Mouse (Mus musculus) lung, embryonic 14.5 days (tissue): ENCODE data around the gene BC003965. TPM values are rescaled to one million over a fixed set of nuclear protein-coding genes. Genes with fewer than 3 reads are reported as not detected.
A peak's percentile ranks its signal among the peaks of the same experiment; 100 is the strongest.

Experiments
- ATAC-seq: fragments of 200-750 bp; cut with Nextera tagmentation; 2 replicates; pipeline ENCODE4 v1.8.0; 2017; ENCODE audit warnings: mild to moderate bottlenecking, moderate TSS enrichment, moderate library complexity; ENCODE audit not compliant: insufficient read depth
- DNase-seq: peaks from one replicate; pipeline ENCODE4 v3.0.0-alpha.2; 2015
- H3K27ac ChIP-seq: fragments of 300-500 bp; sonication (generic); 2 replicates; pipeline ENCODE4 v1.5.1; 2014; ENCODE audit warnings: low read depth, mild to moderate bottlenecking, moderate library complexity
- H3K27me3 ChIP-seq: fragments of 300-500 bp; sonication (generic); 2 replicates; pipeline ENCODE4 v1.6.1; 2014; ENCODE audit warnings: low read length, control low read depth; ENCODE audit not compliant: insufficient read depth
- H3K36me3 ChIP-seq: fragments of 300-500 bp; sonication (generic); 2 replicates; pipeline ENCODE4 v1.6.1; 2014; ENCODE audit warnings: control low read depth; ENCODE audit not compliant: insufficient read depth
- H3K4me1 ChIP-seq: fragments of 300-500 bp; sonication (generic); 2 replicates; pipeline ENCODE4 v1.6.1; 2014; ENCODE audit warnings: antibody characterized with exemption, control low read depth; ENCODE audit not compliant: insufficient read depth
- H3K4me2 ChIP-seq: fragments of 300-500 bp; sonication (generic); 2 replicates; pipeline ENCODE4 v1.6.1; 2014; ENCODE audit warnings: mild to moderate bottlenecking
- H3K4me3 ChIP-seq: fragments of 300-500 bp; sonication (generic); 2 replicates; pipeline ENCODE4 v1.5.1; 2014; ENCODE audit warnings: low read depth, low read length
- H3K9ac ChIP-seq: fragments of 300-500 bp; sonication (generic); 2 replicates; pipeline ENCODE4 v1.6.1; 2014
- H3K9me3 ChIP-seq: fragments of 300-500 bp; sonication (generic); 2 replicates; pipeline ENCODE4 v1.6.1; 2016; ENCODE audit warnings: low read depth, low read length, control low read depth
- CTCF ChIP-seq: IDR thresholded peaks from 2 replicates; pipeline ENCODE4 v1.5.1; 2016; ENCODE audit warnings: antibody characterized with exemption, low read depth
- WGBS: fragments of 180-500 bp; shearing (Covaris S2); extraction: QIAGEN DNeasy Blood & Tissue Kit; methylation state at CpG from one replicate; pipeline ENCODE4 v1.1.7; 2014; 5-methylcytosine and 5-hydroxymethylcytosine counted together
- polyA plus RNA-seq: library from polyadenylated mRNA; unstranded; fragments of >200 nt; fragmentation: Nextera tagmentation; extraction: Ambion mirVana; gene quantifications from 2 replicates; pipeline ENCODE4 v1.2.1, GENCODE M21; 2014

The BC003965 gene
- polyA plus RNA-seq, 1 experiment from 2014 or later = 29.2 TPM

- 45% methylated on average over 6 of the region's 6 CpGs for whole genome bisulfite sequencing
- DNase-seq (no peak), ATAC-seq (no peak)
- Histone ChIP-seq H3K9ac (no peak overlapping the region), H3K36me3 (0 out of 2 replicates have a peak, but pooled peaks cover 7% of the 10 kb centered on the region), H3K9me3 (no peaks in the 10 kb centered on the region), H3K4me1 (no peaks in the 10 kb centered on the region), H3K4me2 (no peak overlapping the region), H3K27me3 (no peaks in the 10 kb centered on the region), H3K27ac (no peak overlapping the region), H3K4me3 (no peak overlapping the region)
- TF ChIP-seq CTCF = no peak
Measured at GRCm38 (mm10) chr17:25165970-25166671, 18.2 kb upstream of the BC003965 start.

DNA sequence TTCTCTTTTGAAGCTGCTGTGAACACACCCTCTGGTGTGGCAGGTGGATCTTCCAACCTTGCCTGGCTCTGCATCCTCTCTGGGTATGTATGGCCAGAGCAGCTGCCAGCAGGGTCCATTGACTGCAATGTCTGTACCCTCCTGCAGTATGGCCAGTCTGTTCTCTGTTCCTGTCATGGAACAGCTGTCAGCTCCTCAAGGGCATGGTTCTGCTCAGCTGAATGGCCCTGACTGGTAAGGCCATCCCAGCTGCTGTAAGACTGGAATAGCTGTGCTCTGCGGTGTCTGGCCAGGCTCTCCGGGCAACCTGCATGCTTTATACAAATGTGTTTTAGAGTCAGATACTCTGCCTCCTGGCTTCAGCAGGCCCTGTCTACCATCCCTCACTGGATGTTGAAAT, 14.6 kb upstream of the BC003965 start:
- TF ChIP-seq CTCF = no peak
- H3K27ac ChIP-seq = no peak overlapping the region
- DNase-seq (no peak), ATAC-seq (no peak)
- no peak overlapping the region for H3K4me3 ChIP-seq
- H3K9ac ChIP-seq = no peak overlapping the region
- H3K9me3 ChIP-seq = no peaks in the 10 kb centered on the region
- no peaks in the 10 kb centered on the region for H3K4me1 ChIP-seq
- H3K27me3 ChIP-seq = no peaks in the 10 kb centered on the region
- 92% methylated on average over 2 of the region's 2 CpGs for WGBS
- no peak overlapping the region for H3K4me2 ChIP-seq
- H3K36me3 ChIP-seq = no peaks in the 10 kb centered on the region

DNA sequence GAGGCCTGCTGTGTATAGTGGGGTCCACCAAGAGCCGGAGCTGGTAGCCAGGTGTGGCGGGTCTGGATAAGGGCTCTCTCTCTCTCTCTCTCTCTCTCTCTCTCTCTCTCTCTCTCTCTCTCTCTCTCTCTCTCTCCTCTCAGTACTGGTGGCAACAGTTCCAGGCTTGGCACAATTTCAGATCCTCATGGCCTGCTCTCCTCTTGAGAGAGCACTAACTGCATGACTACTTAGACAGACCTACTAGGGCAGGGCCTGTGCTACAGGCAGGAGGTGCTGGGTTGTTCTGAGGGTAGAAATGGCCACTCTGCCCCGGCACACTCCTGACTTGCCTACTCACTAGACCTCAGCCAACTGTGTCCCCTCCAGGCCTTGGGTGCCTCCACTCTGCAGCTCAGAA, 11.8 kb upstream of the BC003965 start:
- TF ChIP-seq CTCF = no peak
- 72% methylated on average over 3 of the region's 3 CpGs for WGBS
- Histone ChIP-seq H3K27ac (no peak overlapping the region), H3K4me3 (no peak overlapping the region), H3K27me3 (no peaks in the 10 kb centered on the region), H3K9ac (no peak overlapping the region), H3K9me3 (no peaks in the 10 kb centered on the region), H3K36me3 (no peaks in the 10 kb centered on the region), H3K4me1 (no peaks in the 10 kb centered on the region), H3K4me2 (no peak overlapping the region)
- ATAC-seq = no peak
- no peak for DNase-seq

GRCm38 (mm10) chr17:25175411-25175810, 8.9 kb upstream of the BC003965 start, which contains the start of gene Gm38655:
Gene Gm38655, minus strand, starts transcription at chr17:25175471.
- no peaks in the 10 kb centered on the region for H3K36me3 ChIP-seq
- peak within 1 kb of the TSS; percentile 77 for H3K27ac ChIP-seq
- H3K9ac ChIP-seq = no peak within 1 kb of the TSS
- peak; percentile 12; the same call in 1 of the 2 replicates for TF ChIP-seq CTCF
- H3K9me3 ChIP-seq = no peaks in the 10 kb centered on the region
- H3K4me1 ChIP-seq = no peaks in the 10 kb centered on the region
- H3K4me2 ChIP-seq = peak within 1 kb of the TSS; percentile 41
- WGBS = 52% methylated on average over 9 of the region's 9 CpGs
- peak; percentile 76 for DNase-seq
- no peak within 1 kb of the TSS for H3K4me3 ChIP-seq
- peak; percentile 84 for ATAC-seq
- H3K27me3 ChIP-seq = no peaks in the 10 kb centered on the region

DNA sequence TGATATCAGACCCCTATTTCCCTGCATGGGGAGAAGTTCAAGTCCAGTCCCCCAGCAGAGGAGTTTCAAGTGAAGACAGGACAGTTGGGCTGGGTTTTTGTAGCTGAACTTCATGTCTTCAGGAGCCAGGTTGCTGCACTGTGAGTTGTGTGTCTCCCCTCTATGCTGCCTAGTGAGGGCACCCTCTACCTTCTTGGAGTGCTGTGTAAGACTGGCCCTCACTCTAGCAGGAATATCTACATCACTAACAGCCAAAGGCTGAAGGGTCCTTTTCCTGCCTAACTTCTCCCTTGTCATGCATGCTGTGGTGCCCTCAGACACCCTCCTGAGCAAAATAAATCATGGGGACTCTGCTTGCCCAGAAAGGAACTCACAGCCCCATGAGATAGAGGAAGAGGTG, 1.1 kb upstream of the BC003965 start:
- ATAC-seq (no peak), DNase-seq (peak; percentile 8)
- Histone ChIP-seq H3K36me3 (peaks cover 12% of the 10 kb centered on the region), H3K9ac (peak overlapping the region; percentile 89; the same call in 1 of the 2 replicates), H3K4me3 (peak overlapping the region; percentile 96), H3K4me2 (peak overlapping the region; percentile 95), H3K27me3 (no peaks in the 10 kb centered on the region), H3K27ac (no peak overlapping the region), H3K4me1 (peaks cover 4% of the 10 kb centered on the region; the same call in 1 of the 2 replicates), H3K9me3 (no peaks in the 10 kb centered on the region)
- no peak for TF ChIP-seq CTCF

DNA sequence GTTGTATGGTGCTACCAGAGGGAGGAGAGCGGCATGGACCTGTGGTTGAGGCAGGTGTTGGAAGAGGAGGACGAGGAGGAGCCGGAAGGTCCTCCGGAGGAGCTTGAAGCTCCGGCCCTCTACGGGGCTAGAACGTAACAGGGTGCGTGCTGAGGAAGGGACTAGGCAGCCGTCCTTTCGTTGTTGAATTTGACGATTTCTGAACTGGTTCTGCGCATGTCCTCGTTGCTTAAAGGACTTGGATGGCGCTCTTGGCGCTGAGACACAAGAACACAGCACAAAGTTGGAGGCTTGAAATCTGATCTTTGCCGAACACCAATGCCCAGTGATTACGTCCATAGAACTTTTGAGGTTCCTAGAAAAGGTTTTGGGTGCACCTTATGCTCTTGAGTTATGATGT, 607 bp downstream of the BC003965 start:
- no peak for TF ChIP-seq CTCF
- H3K4me3 ChIP-seq = peak overlapping the region; percentile 96
- DNase-seq (no peak), ATAC-seq (peak; percentile 14; the same call in 1 of the 2 replicates)
- 7% methylated on average over 17 of the region's 17 CpGs for WGBS
- no peaks in the 10 kb centered on the region for H3K27me3 ChIP-seq
- H3K4me1 ChIP-seq = peaks cover 4% of the 10 kb centered on the region; the same call in 1 of the 2 replicates
- H3K4me2 ChIP-seq = peak overlapping the region; percentile 95
- peak overlapping the region; percentile 89 for H3K9ac ChIP-seq
- peaks cover 14% of the 10 kb centered on the region for H3K36me3 ChIP-seq
- H3K27ac ChIP-seq = no peak overlapping the region; the same call in 1 of the 2 replicates
- no peaks in the 10 kb centered on the region for H3K9me3 ChIP-seq

DNA sequence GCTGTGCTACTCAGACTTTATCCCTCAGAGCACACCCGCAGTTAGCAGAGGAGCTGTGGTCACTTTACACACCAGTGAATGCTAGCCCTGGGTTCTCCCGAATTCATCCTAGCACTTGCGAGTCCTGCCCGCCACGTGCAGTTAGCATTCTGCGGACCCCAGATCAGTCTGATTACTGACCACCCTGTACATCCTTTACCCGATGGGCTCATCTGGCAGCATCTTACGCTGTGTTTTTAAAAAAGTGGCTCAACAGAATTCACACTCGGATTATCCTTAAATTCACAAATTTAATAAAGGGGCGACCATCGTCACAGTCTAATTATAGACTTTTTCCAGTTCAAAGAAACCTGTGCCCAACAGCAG, 3.4 kb downstream of the BC003965 start:
- H3K4me3 ChIP-seq = peak overlapping the region; percentile 95
- no peak for DNase-seq

More for the DNA sequence above, 3.4 kb downstream of the BC003965 start:
- WGBS = 6% methylated on average over 11 of the region's 11 CpGs
- no peak for TF ChIP-seq CTCF
- Histone ChIP-seq H3K27me3 (no peaks in the 10 kb centered on the region), H3K27ac (peak overlapping the region; percentile 80; the same call in 1 of the 2 replicates), H3K36me3 (peaks cover 28% of the 10 kb centered on the region), H3K4me1 (peaks cover 4% of the 10 kb centered on the region; the same call in 1 of the 2 replicates), H3K9ac (peak overlapping the region; percentile 92), H3K4me2 (peak overlapping the region; percentile 73), H3K9me3 (no peaks in the 10 kb centered on the region)
- ATAC-seq = no peak
